In genomic region chr11:86953096-86953495, GRCm38 (mm10) we compare ENCODE assay signal across 10 mouse cellular contexts. TPM values are rescaled to one million over a fixed set of nuclear protein-coding genes. Genes with fewer than 3 reads are reported as not detected.
DNase-seq lines count a peak whose midpoint lies in the region; ATAC-seq lines count a peak whose summit lies in the region.
"Had no signal": no experiment of that assay in that cellular context is flagged by ENCODE, and none has a peak within 500 bp of the region (broad histone marks: within the 10 kb centered on the region; RNA-seq: fewer than 3 reads in every experiment).

No protein-coding gene starts in this region.

- peaks cover 3% of the 10 kb centered on the region; the same call in 1 of the 2 replicates for H3K4me1 ChIP-seq in forebrain, embryonic 12.5 days

- 0 out of 2 replicates have a peak, but pooled peaks cover 5% of the 10 kb centered on the region for H3K36me3 ChIP-seq in forebrain, embryonic 12.5 days (replicated peaks)
- H3K36me3 ChIP-seq: hindbrain, embryonic 12.5 days had no signal

- peak; percentile 45 for DNase-seq in kidney, adult 11 months
- DNase-seq in kidney, adult 8-10 months = no peak
- DNase-seq in 416B (ENCODE audit: low read depth) = peak; percentile 43
- DNase-seq in adrenal gland, postnatal 36 days = peak; percentile 76 to 80
- DNase-seq in heart, postnatal 10 days = peak; percentile 60 to 65
- DNase-seq in right cerebral cortex, postnatal 36 days (ENCODE audit: low spot score in 2 of 2) = no peak
- DNase-seq in layer of hippocampus, postnatal 25 days (ENCODE audit: extremely low spot score in 1 of 2, low spot score in 1 of 2) = no peak
- DNase-seq: layer of hippocampus, postnatal 36 days had no signal

- H3K27me3 ChIP-seq in forebrain, embryonic 12.5 days = no peaks in the 10 kb centered on the region
- H3K27me3 ChIP-seq: hindbrain, embryonic 12.5 days had no signal

- 80% methylated on average over 8 of the region's 8 CpGs for WGBS in forebrain, embryonic 12.5 days

- H3K9me3 ChIP-seq in forebrain, embryonic 12.5 days = no peaks in the 10 kb centered on the region
- H3K9me3 ChIP-seq: hindbrain, embryonic 12.5 days had no signal

- ATAC-seq in forebrain, embryonic 12.5 days (ENCODE audit: low FRiP score) = no peak

- no peak overlapping the region for H3K9ac ChIP-seq in forebrain, embryonic 12.5 days
- H3K9ac ChIP-seq: hindbrain, embryonic 12.5 days had no signal

- H3K4me2 ChIP-seq in forebrain, embryonic 12.5 days = no peak overlapping the region
- H3K4me2 ChIP-seq: hindbrain, embryonic 12.5 days had no signal

- H3K27ac ChIP-seq in forebrain, embryonic 12.5 days = no peak overlapping the region
- H3K27ac ChIP-seq: hindbrain, embryonic 12.5 days had no signal

- no peak overlapping the region for H3K4me3 ChIP-seq in forebrain, embryonic 12.5 days (replicated peaks)
- H3K4me3 ChIP-seq: hindbrain, embryonic 12.5 days had no signal

- intact Hi-C loops in heart, postnatal 10 days (cut with DNase I) = no loop called here

RNA-seq across cellular contexts. Expression of gene Ypel2, which starts 40.4 kb away (rescaled TPM):
- 10 to 100 TPM; 12.2 to 39.6 TPM for total RNA-seq in adrenal gland, postnatal 36 days (2021)
- total RNA-seq in heart, postnatal 10 days (2021) = 10 to 100 TPM; 26.1 to 31.3 TPM
- 10 to 100 TPM; 23.5 to 28.0 TPM for total RNA-seq in layer of hippocampus, postnatal 25 days (2021)
- 8.1 and 8.3 TPM in 2 replicates for polyA plus RNA-seq in forebrain, embryonic 12.5 days (2016; fragmentation: Nextera tagmentation; extraction: Ambion mirVana)

Comparison
In these comparisons a context has a peak if more than half of its experiments do, and no peak if none do; other contexts are left out.
1. DNase-seq: peak in kidney, adult 11 months (single experiment), 416B (single experiment), adrenal gland, postnatal 36 days (2 of 2) and heart, postnatal 10 days (2 of 2); none in kidney, adult 8-10 months (0 of 2), right cerebral cortex, postnatal 36 days (0 of 2) and layer of hippocampus, postnatal 25 days (0 of 2).